9 mouse cellular contexts compared by ENCODE assay signal in genomic region chr9:119035836-119036235, GRCm38 (mm10). TPM values are rescaled to one million over a fixed set of nuclear protein-coding genes. Genes with fewer than 3 reads are reported as not detected.
A peak's percentile ranks its signal among the peaks of the same experiment; 100 is the strongest.
DNase-seq lines count a peak whose midpoint lies in the region; ATAC-seq lines count a peak whose summit lies in the region.
"Had no signal": no experiment of that assay in that cellular context is flagged by ENCODE, and none has a peak within 500 bp of the region (broad histone marks: within the 10 kb centered on the region; RNA-seq: fewer than 3 reads in every experiment).

No protein-coding gene starts in this region.

- no peak overlapping the region for H3K4me3 ChIP-seq in hindbrain, embryonic 15.5 days
- no peak overlapping the region for H3K4me3 ChIP-seq in hindbrain, embryonic 14.5 days (replicated peaks; ENCODE audit: low read length)
- H3K4me3 ChIP-seq in midbrain, embryonic 11.5 days (ENCODE audit: low read depth, low read length) = no peak overlapping the region
- H3K4me3 ChIP-seq in forebrain, embryonic 14.5 days (ENCODE audit: low read depth, low read length) = no peak overlapping the region

- H3K9ac ChIP-seq in hindbrain, embryonic 15.5 days = no peak overlapping the region
- no peak overlapping the region for H3K9ac ChIP-seq in hindbrain, embryonic 14.5 days
- no peak overlapping the region for H3K9ac ChIP-seq in midbrain, embryonic 11.5 days (ENCODE audit: low read length)
- no peak overlapping the region for H3K9ac ChIP-seq in forebrain, embryonic 14.5 days (ENCODE audit: low read length)

- H3K27ac ChIP-seq in hindbrain, embryonic 15.5 days (replicated peaks) = peak overlapping the region; percentile 73; the same call in 1 of the 2 replicates
- H3K27ac ChIP-seq in hindbrain, embryonic 14.5 days = no peak overlapping the region
- H3K27ac ChIP-seq in midbrain, embryonic 11.5 days (ENCODE audit: low read depth, low read length) = no peak overlapping the region
- H3K27ac ChIP-seq in forebrain, embryonic 14.5 days (ENCODE audit: low read depth, low read length) = no peak overlapping the region

- 61% methylated on average over 7 of the region's 7 CpGs for WGBS in hindbrain, embryonic 15.5 days
- 64% methylated on average over 7 of the region's 7 CpGs for WGBS in hindbrain, embryonic 14.5 days
- WGBS in midbrain, embryonic 11.5 days = 83% methylated on average over 7 of the region's 7 CpGs
- 66% methylated on average over 7 of the region's 7 CpGs for WGBS in forebrain, embryonic 14.5 days

- no peaks in the 10 kb centered on the region for H3K27me3 ChIP-seq in hindbrain, embryonic 15.5 days
- no peaks in the 10 kb centered on the region for H3K27me3 ChIP-seq in hindbrain, embryonic 14.5 days (ENCODE audit: control insufficient read depth, insufficient read depth, low read length)
- no peaks in the 10 kb centered on the region for H3K27me3 ChIP-seq in midbrain, embryonic 11.5 days (ENCODE audit: control insufficient read depth, insufficient read depth, low read length)
- no peaks in the 10 kb centered on the region for H3K27me3 ChIP-seq in forebrain, embryonic 14.5 days (replicated peaks; ENCODE audit: control insufficient read depth, insufficient read depth, low read length)

- DNase-seq in hindbrain, embryonic 14.5 days (ENCODE audit: low spot score) = no peak
- peak; percentile 61 to 63 for DNase-seq in adrenal gland, adult 18-20 months (ENCODE audit: low spot score in 2 of 2)
- DNase-seq in kidney, postnatal 36 days = peak; percentile 75 to 78
- no peak for DNase-seq in midbrain, embryonic 11.5 days (ENCODE audit: low spot score, missing footprints)
- DNase-seq in forebrain, embryonic 14.5 days (ENCODE audit: low spot score) = no peak

- no peaks in the 10 kb centered on the region for H3K9me3 ChIP-seq in hindbrain, embryonic 15.5 days
- H3K9me3 ChIP-seq in hindbrain, embryonic 14.5 days (ENCODE audit: control insufficient read depth, low read length) = no peaks in the 10 kb centered on the region
- H3K9me3 ChIP-seq in midbrain, embryonic 11.5 days (ENCODE audit: control insufficient read depth, low read length) = no peaks in the 10 kb centered on the region
- no peaks in the 10 kb centered on the region for H3K9me3 ChIP-seq in forebrain, embryonic 14.5 days (replicated peaks; ENCODE audit: control insufficient read depth, low read length)

- 0 out of 2 replicates have a peak, but pooled peaks cover 3% of the 10 kb centered on the region for H3K36me3 ChIP-seq in hindbrain, embryonic 15.5 days
- peaks cover 5% of the 10 kb centered on the region; the same call in 1 of the 2 replicates for H3K36me3 ChIP-seq in hindbrain, embryonic 14.5 days (replicated peaks; ENCODE audit: control insufficient read depth, insufficient read depth)
- H3K36me3 ChIP-seq in midbrain, embryonic 11.5 days (ENCODE audit: control insufficient read depth, insufficient read depth, low read length) = no peaks in the 10 kb centered on the region
- H3K36me3 ChIP-seq in forebrain, embryonic 14.5 days (ENCODE audit: control insufficient read depth, insufficient read depth, low read length) = peaks cover 3% of the 10 kb centered on the region; the same call in 1 of the 2 replicates
- H3K36me3 ChIP-seq: G1E had no signal

- no peak overlapping the region for H3K4me2 ChIP-seq in hindbrain, embryonic 15.5 days
- H3K4me2 ChIP-seq in hindbrain, embryonic 14.5 days (replicated peaks) = no peak overlapping the region
- no peak overlapping the region for H3K4me2 ChIP-seq in midbrain, embryonic 11.5 days
- H3K4me2 ChIP-seq in forebrain, embryonic 14.5 days (ENCODE audit: low read length) = no peak overlapping the region

- no peak for ATAC-seq in hindbrain, embryonic 15.5 days (ENCODE audit: low FRiP score, low read depth)
- ATAC-seq in hindbrain, embryonic 14.5 days (ENCODE audit: low FRiP score) = no peak
- peak; percentile 89 for ATAC-seq in granulocyte monocyte progenitor cell, adult 5-6 weeks (replicated peaks; ENCODE audit: poor library complexity, severe bottlenecking)
- no peak for ATAC-seq in midbrain, embryonic 11.5 days (ENCODE audit: low FRiP score)
- no peak for ATAC-seq in erythroid progenitor cell, adult 5-6 weeks (replicated peaks; ENCODE audit: low FRiP score, poor library complexity, severe bottlenecking)
- no peak for ATAC-seq in forebrain, embryonic 14.5 days

- peaks cover 46% of the 10 kb centered on the region for H3K4me1 ChIP-seq in hindbrain, embryonic 15.5 days (replicated peaks)
- H3K4me1 ChIP-seq in hindbrain, embryonic 14.5 days (replicated peaks; ENCODE audit: control insufficient read depth, insufficient read depth, low read length) = peaks cover 37% of the 10 kb centered on the region
- H3K4me1 ChIP-seq in midbrain, embryonic 11.5 days (ENCODE audit: control insufficient read depth, insufficient read depth, low read length) = peaks cover 21% of the 10 kb centered on the region
- peaks cover 35% of the 10 kb centered on the region for H3K4me1 ChIP-seq in forebrain, embryonic 14.5 days (ENCODE audit: control insufficient read depth, insufficient read depth, low read length)

RNA-seq across cellular contexts. Expression of gene Vill, which starts 16.7 kb away (rescaled TPM):
- polyA plus RNA-seq in hindbrain, embryonic 15.5 days (2015; fragmentation: Nextera tagmentation; extraction: Ambion mirVana) = 3.3 and 3.6 TPM in 2 replicates
- polyA plus RNA-seq in hindbrain, embryonic 14.5 days (2014; fragmentation: Nextera tagmentation; extraction: Ambion mirVana) = 3.1 and 4.4 TPM in 2 replicates
- total RNA-seq in adrenal gland, adult 18-20 months (2021) = 1 to 10 TPM; 1.6 to 1.7 TPM
- 33.5 and 42.4 TPM in 2 replicates for total RNA-seq in granulocyte monocyte progenitor cell, adult 5-6 weeks (2014; fragmentation: Nextera tagmentation)
- 23.7 and 34.9 TPM in 2 replicates for total RNA-seq in granulocyte monocyte progenitor cell, adult 5-6 weeks (2017)
- 7.8 and 8.3 TPM in 2 replicates for polyA plus RNA-seq in midbrain, embryonic 11.5 days (2014; fragmentation: Nextera tagmentation; extraction: Ambion mirVana)
- 1.8 TPM in 1 of 2 replicates, not detected in the other for total RNA-seq in erythroid progenitor cell, adult 5-6 weeks (2015; ENCODE audit: low replicate concordance)
- 1.9 TPM in 1 of 2 replicates, not detected in the other for total RNA-seq in erythroid progenitor cell, adult 5-6 weeks (2017; ENCODE audit: low replicate concordance)
- polyA plus RNA-seq in forebrain, embryonic 14.5 days (2014; fragmentation: Nextera tagmentation; extraction: Ambion mirVana) = 3.8 and 4.0 TPM in 2 replicates
- total RNA-seq: G1E had no signal
- polyA plus RNA-seq: G1E had no signal

RNA-seq across cellular contexts. Expression of gene Plcd1, which starts 57.5 kb away (rescaled TPM):
- polyA plus RNA-seq in hindbrain, embryonic 15.5 days (2015; fragmentation: Nextera tagmentation; extraction: Ambion mirVana) = 20.1 and 20.3 TPM in 2 replicates
- polyA plus RNA-seq in hindbrain, embryonic 14.5 days (2014; fragmentation: Nextera tagmentation; extraction: Ambion mirVana) = 15.9 and 16.7 TPM in 2 replicates
- total RNA-seq in adrenal gland, adult 18-20 months (2021) = 10 to 100 TPM in 1 of 2 experiments, 1 to 10 TPM in 1; 7.0 to 10.9 TPM
- total RNA-seq in granulocyte monocyte progenitor cell, adult 5-6 weeks (2014; fragmentation: Nextera tagmentation) = not detected in 2 replicates
- total RNA-seq in granulocyte monocyte progenitor cell, adult 5-6 weeks (2017) = not detected in 2 replicates
- polyA plus RNA-seq in midbrain, embryonic 11.5 days (2014; fragmentation: Nextera tagmentation; extraction: Ambion mirVana) = 24.2 and 25.8 TPM in 2 replicates
- not detected in 2 replicates for total RNA-seq in erythroid progenitor cell, adult 5-6 weeks (2015; ENCODE audit: low replicate concordance)
- total RNA-seq in erythroid progenitor cell, adult 5-6 weeks (2017; ENCODE audit: low replicate concordance) = not detected in 2 replicates
- 10.5 and 12.1 TPM in 2 replicates for polyA plus RNA-seq in forebrain, embryonic 14.5 days (2014; fragmentation: Nextera tagmentation; extraction: Ambion mirVana)
- total RNA-seq: G1E had no signal
- polyA plus RNA-seq: G1E had no signal

Comparison
In these comparisons a context has a peak if more than half of its experiments do, and no peak if none do; other contexts are left out.
1. DNase-seq: peak in adrenal gland, adult 18-20 months (2 of 2) and kidney, postnatal 36 days (2 of 2); none in hindbrain, embryonic 14.5 days (single experiment), midbrain, embryonic 11.5 days (single experiment) and forebrain, embryonic 14.5 days (single experiment).